Mouse (Mus musculus): ENCODE measurements around the gene Dnah8. TPM values are rescaled to one million over a fixed set of nuclear protein-coding genes. Genes with fewer than 3 reads are reported as not detected.

Dnah8 gene
- total and polyA plus RNA-seq, 3 experiments, result 15.4 to 143 (median 19.5) TPM

GRCm38 (mm10) chr17:30792396-30792795, 168.2 kb downstream of the Dnah8 start:
- no peak for TF ChIP-seq SIN3A (IDR thresholded peaks at IDR 0.05; ENCODE audit: low read length)
- H3K9ac ChIP-seq (ENCODE audit: control insufficient read depth, low read depth, low read length, poor library complexity, severe bottlenecking), result no peak overlapping the region
- H3K27ac ChIP-seq (ENCODE audit: control insufficient read depth, low read depth, low read length), result no peak overlapping the region
- no peak overlapping the region for H3K4me3 ChIP-seq (ENCODE audit: control insufficient read depth in 1 of 2, insufficient read depth in 1 of 2, low read depth in 2 of 2, low read length in 2 of 2)
- H3K9me3 ChIP-seq (replicated peaks; ENCODE audit: insufficient read depth, low read length), result no peaks in the 10 kb centered on the region
- no peak for DNase-seq (ENCODE audit: low read depth, low spot score)
- no peaks in the 10 kb centered on the region for H3K4me1 ChIP-seq (ENCODE audit: control insufficient read depth in 1 of 2, insufficient read depth in 2 of 2, low read length in 2 of 2)
- H3K27me3 ChIP-seq (ENCODE audit: control insufficient read depth in 1 of 2, insufficient read depth in 2 of 2, low read length in 2 of 2), result no peaks in the 10 kb centered on the region
- H3K36me3 ChIP-seq (ENCODE audit: control insufficient read depth in 1 of 2, insufficient read depth in 2 of 2, low read length in 2 of 2), result no peaks in the 10 kb centered on the region
- no peaks in the 10 kb centered on the region for H3K79me2 ChIP-seq (ENCODE audit: control insufficient read depth, insufficient read depth, low read length, poor library complexity)

- no peak for DNase-seq (ENCODE audit: low read depth, low spot score)
- Histone ChIP-seq H3K36me3 (ENCODE audit: control insufficient read depth in 1 of 2, insufficient read depth in 2 of 2, low read length in 2 of 2) (no peaks in the 10 kb centered on the region), H3K27ac (ENCODE audit: control insufficient read depth, low read depth, low read length) (no peak overlapping the region), H3K27me3 (ENCODE audit: control insufficient read depth in 1 of 2, insufficient read depth in 2 of 2, low read length in 2 of 2) (no peaks in the 10 kb centered on the region), H3K4me3 (ENCODE audit: control insufficient read depth in 1 of 2, insufficient read depth in 1 of 2, low read depth in 2 of 2, low read length in 2 of 2) (no peak overlapping the region), H3K4me1 (ENCODE audit: control insufficient read depth in 1 of 2, insufficient read depth in 2 of 2, low read length in 2 of 2) (no peaks in the 10 kb centered on the region), H3K9ac (ENCODE audit: control insufficient read depth, low read depth, low read length, poor library complexity, severe bottlenecking) (no peak overlapping the region), H3K79me2 (ENCODE audit: control insufficient read depth, insufficient read depth, low read length, poor library complexity) (no peaks in the 10 kb centered on the region), H3K9me3 (replicated peaks; ENCODE audit: insufficient read depth, low read length) (no peaks in the 10 kb centered on the region)
- TF ChIP-seq MYC (IDR thresholded peaks at IDR 0.05; ENCODE audit: low read depth, low read length), result no peak
- TF ChIP-seq ZKSCAN1 (IDR thresholded peaks at IDR 0.05; ENCODE audit: low read depth, low read length), result no peak
- no peak for TF ChIP-seq BHLHE40 (IDR thresholded peaks at IDR 0.05; ENCODE audit: borderline replicate concordance, low read depth, low read length)
- TF ChIP-seq KAT2A (conservative IDR thresholded peaks at IDR 0.05; ENCODE audit: low read depth, low read length), result no peak
- no peak for TF ChIP-seq TAL1 (IDR thresholded peaks at IDR 0.05; ENCODE audit: low read length)
- TF ChIP-seq UBTF (IDR thresholded peaks at IDR 0.05; ENCODE audit: borderline replicate concordance, insufficient read depth, low read depth, low read length), result no peak
- TF ChIP-seq CTCF (IDR thresholded peaks at IDR 0.05 in 2 of 3, conservative IDR thresholded peaks at IDR 0.05 in 1 of 3; ENCODE audit: control insufficient read depth in 1 of 3, insufficient read depth in 1 of 3, low read depth in 2 of 3, low read length in 3 of 3, poor library complexity in 1 of 3, severe bottlenecking in 1 of 3), result no peak
- TF ChIP-seq NRF1 (IDR thresholded peaks at IDR 0.05; ENCODE audit: insufficient read depth, low read depth, low read length, poor library complexity, severe bottlenecking), result no peak
- TF ChIP-seq SMC3 (IDR thresholded peaks at IDR 0.05; ENCODE audit: low read depth, low read length), result no peak
- TF ChIP-seq TBP (IDR thresholded peaks at IDR 0.05; ENCODE audit: low read depth, low read length), result no peak
- no peak for TF ChIP-seq CHD2 (IDR thresholded peaks at IDR 0.05; ENCODE audit: low read length)
- no peak for TF ChIP-seq TCF12 (IDR thresholded peaks at IDR 0.05; ENCODE audit: low read depth, low read length)
- no peak for TF ChIP-seq RCOR1 (IDR thresholded peaks at IDR 0.05; ENCODE audit: low read depth, low read length)
- TF ChIP-seq JUND (IDR thresholded peaks at IDR 0.05; ENCODE audit: low read depth, low read length), result no peak
Observed at GRCm38 (mm10) chr17:30796616-30797015, 172.5 kb downstream of the Dnah8 start.

Measured in MEL (cell line).